Mouse (Mus musculus): Measurements from ENCODE around the gene Myt1.
A peak's percentile ranks its signal among the peaks of the same experiment; 100 is the strongest.
"Not testable (repeated sequence)": the region's sequence is repeated elsewhere in the genome, so short reads cannot be mapped to it uniquely, and the experiment has no call there.

Gene Myt1

DNA sequence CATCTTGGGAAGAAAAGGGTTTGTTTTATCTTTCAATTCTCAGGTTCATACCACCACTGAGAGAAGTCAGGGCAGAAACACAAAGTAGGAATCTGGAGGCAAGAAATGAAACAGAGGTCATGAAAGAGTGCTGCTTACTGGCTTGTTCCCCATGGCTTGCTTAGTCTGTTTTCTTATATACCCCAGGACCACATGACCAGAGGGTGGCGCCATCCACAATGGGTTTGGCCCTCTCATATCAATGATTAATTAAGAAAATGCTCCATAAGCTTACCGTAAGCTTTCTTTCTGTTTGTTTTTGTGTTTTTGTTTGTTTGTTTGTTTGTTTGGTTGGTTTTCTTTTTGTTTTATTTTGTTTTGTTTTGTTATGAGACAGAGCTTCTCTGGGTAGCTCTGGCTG lies 14.6 kb downstream of the Myt1 start:
- DNase-seq (ENCODE audit: inconsistent ontology term) = no peak

DNA sequence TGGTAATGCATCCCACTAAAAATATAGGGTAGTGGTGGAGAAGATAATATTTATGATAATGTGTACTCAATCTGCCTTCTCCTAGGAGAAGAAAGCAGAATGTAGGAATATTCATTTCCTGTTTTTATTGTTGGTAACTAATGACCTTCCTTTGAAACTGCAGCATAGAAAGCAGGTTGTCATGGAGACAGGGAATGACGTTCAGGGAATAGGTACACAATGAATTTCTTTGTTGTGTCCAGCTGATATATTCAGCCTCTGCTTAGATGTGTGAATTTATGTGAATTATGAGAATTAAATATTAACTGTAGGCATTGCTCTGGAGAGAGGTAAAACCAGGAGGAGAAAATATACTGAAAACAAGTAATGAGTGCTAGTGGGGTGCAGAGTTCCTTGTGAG lies 18.3 kb downstream of the Myt1 start:
- DNase-seq (ENCODE audit: inconsistent ontology term) = no peak

DNA sequence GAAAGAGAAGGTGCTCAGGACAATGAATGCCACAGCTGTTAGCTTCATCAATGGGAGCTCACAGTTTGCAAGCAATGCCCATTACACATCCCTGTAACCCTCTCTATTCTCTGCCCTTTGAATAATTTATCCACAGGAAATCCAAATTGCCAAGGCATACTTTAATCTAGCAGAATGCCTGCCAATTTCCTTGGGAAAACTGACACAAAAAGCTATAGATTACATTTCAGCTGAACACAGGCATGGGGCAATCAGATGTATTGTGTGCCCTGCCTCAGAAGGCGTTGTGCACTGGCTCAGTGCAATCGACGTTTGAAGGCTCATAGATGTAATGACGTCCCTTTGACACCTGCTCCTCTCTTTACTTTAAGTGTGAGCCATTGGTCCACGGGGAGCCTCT lies 24.7 kb downstream of the Myt1 start:
- DNase-seq (ENCODE audit: inconsistent ontology term) = no peak

DNA sequence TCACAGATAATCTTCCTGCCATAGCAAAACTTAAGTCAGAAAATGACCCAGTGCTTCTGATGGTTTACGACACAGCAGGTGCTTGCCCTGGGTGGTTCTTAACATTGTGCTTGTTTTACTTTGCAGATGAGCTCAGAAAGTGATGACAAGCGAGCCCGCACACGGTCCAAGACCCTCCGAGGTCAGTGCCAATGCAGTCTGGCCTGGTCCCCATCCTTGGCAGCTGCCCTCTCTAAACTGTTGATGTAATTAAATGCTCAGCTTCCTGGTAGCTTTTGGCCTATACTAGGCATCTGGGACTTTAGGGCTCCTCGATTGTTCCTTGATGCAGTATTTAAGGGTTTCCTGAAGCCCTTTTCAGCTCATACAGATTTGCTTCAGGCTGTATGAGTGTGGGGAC lies 26.3 kb downstream of the Myt1 start:
- DNase-seq (ENCODE audit: inconsistent ontology term) = no peak

DNA sequence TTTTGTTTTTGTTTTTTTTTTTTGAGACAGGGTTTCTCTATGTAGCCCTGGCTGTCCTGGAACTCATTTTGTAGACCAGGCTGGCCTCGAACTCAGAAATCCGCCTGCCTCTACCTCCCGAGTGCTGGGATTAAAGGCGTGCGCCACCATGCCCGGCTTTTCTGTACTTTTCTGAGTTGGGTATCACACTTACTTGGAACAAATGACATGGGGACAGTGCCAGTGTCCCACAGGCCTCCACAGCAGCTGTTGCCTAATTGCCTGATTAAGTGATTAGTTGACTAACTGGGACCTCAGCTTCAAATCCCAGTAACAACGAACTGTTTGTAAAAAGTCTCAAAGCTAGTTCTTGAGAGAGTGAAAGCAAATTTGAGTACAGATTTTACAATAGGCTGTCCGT lies 30.1 kb downstream of the Myt1 start:
- not testable (repeated sequence) for DNase-seq (ENCODE audit: inconsistent ontology term)

DNA sequence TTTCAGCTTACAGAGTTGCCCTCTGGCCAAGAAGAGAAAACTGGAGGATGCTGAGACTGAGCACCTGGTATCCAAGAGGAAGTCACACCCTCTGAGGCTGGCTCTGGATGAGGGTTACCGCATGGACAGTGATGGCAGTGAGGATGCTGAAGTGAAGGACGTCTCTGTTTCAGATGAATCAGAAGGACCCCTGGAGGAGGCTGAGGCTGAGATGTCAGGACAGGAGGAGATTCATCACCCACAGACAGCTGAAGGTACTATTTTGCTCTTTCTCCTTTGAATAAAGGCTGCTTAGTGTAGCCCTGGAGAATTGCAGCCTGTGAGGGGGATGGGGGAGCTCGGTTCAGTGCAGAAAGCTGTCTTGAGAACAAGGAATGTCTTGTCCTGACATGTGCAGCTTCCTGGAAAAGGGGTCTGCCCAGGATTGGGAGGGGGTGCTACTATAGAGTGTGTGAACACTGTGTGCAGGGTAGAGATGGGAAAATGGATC lies 32.6 kb downstream of the Myt1 start:
- no peak for DNase-seq (ENCODE audit: inconsistent ontology term)

DNA sequence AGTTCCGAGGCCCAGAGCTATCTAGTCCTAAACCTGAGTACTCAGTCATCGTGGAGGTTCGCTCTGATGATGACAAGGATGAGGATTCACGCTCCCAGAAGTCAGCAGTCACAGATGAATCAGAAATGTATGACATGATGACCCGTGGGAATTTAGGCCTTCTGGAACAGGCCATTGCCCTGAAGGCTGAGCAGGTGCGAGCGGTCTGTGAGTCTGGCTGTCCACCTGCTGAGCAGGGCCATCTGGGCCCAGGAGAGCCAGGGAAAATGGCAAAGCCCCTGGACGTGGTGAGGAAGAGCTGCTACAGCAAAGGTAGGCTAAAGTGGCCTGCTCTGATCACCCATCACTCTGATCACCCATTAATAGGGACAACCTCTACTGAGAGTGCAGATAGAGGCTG lies 34.5 kb downstream of the Myt1 start:
- DNase-seq (ENCODE audit: inconsistent ontology term) = no peak

DNA sequence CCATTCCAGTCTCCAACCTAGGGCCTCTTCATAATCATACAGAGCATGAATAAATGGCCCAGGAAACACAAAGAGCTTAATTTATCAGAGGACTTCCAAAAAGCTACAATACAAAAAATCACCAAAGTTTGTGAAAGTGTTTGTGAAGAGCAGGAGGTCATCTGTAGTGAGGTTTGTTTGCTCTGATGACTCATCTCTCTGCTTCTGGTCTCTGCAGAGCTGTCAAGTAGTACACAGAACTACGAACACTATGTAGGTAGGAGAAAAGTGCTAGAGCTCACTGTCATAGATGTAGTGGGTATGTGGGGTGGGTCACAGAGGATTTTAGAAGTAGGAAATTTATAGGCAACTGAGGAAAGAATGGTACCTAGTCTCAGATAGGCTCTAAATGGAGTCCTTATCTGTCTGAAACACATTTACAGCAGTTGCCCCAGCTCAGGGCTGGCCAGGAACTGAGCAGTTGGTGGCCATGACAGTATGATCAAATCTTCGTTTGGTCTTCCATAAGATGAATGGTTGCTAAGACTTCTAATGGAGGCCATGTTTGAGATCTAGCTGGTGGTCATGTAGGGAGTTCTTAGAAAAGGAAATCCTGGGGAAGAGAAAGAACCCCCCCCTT lies 66.0 kb downstream of the Myt1 start:
- DNase-seq (ENCODE audit: inconsistent ontology term) = no peak

DNA sequence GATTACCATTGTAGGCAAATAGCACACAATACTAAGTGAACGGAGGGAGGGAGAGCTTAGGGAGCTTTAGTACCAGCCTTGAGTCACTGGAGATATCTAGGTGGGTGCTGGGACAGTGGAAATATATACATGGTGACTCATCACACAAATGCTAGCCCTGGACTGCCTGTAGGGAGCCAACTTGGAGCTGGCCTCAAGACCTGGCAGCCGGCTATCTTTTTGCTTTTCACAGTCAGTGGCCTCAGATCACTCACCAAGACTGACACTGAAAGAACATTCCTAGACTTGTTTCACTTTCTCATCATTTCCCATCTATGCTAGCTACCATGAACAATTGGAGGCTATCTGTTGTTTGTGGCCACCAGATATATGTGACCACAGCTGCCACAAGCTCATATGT lies 69.6 kb downstream of the Myt1 start:
- peak; percentile 80 for DNase-seq (ENCODE audit: inconsistent ontology term)

DNA sequence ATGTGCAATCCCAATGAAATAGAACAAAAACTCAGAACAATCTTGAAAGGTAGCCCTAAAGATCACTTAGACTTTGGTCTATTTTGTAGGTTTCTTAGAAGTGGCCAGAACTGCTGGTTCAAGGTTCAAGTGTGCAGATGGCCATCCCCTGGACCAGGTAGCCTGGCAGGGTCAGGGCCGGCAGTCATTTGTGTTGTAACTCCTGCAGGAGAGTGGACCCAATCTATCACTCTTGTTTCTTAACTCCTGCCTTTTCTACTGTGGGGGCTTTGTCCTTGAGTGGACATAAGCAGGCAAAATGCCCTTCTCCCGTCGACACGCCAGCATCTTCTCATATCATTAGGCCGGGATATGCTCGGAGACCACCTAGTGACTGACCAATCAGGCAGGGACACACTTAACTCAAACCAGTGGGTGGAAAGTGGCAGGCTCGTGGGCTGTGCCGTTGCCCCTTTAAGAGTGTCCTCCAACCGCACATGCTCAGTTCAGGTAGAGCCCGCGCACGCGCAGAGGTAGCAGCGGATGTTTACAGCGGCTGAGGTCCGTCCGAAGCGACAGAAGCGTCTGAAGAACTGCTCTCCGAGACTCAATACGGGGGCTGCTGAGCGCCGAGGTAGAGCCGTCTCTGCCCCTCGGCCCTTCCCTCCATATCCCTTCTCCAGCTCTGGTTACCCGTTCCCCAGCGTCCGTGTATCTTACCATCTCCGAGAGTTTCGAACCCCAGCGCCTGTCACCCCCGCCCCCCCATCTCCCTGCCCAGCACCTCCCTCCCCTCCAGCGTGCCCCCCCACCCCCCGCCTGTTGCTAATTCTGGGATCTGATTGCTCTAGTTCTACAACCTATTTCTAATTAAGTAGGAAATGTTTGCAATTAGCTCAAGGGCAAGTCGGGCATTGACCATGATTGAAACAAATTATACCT lies 74.5 kb downstream of the Myt1 start, which contains the start of gene Pcmtd2:
Gene Pcmtd2, plus strand, starts transcription at position 483 of the 921 bp plus-strand sequence.
- peak; percentile 90 for DNase-seq (ENCODE audit: inconsistent ontology term)

DNA sequence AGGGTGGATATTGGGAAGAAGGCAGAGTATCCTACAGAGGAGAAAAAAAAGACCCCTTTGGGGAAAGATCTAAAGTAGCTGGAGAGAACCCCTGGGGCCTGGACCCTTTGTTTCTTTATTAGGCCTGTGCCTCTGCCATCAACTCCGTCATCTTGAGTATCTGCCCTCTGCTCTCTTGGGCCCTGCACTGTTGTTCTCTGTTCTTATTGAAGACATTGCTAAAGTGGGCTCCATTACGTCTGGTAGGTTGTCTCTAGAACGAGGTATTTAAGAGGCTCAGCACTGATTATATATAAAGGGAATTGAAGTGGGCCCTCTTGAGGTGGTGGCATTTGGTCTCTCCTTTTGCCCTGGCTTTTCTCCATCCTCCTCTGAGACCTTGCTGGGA lies 75.2 kb downstream of the Myt1 start:
- peak; percentile 52 for DNase-seq (ENCODE audit: inconsistent ontology term)

DNA sequence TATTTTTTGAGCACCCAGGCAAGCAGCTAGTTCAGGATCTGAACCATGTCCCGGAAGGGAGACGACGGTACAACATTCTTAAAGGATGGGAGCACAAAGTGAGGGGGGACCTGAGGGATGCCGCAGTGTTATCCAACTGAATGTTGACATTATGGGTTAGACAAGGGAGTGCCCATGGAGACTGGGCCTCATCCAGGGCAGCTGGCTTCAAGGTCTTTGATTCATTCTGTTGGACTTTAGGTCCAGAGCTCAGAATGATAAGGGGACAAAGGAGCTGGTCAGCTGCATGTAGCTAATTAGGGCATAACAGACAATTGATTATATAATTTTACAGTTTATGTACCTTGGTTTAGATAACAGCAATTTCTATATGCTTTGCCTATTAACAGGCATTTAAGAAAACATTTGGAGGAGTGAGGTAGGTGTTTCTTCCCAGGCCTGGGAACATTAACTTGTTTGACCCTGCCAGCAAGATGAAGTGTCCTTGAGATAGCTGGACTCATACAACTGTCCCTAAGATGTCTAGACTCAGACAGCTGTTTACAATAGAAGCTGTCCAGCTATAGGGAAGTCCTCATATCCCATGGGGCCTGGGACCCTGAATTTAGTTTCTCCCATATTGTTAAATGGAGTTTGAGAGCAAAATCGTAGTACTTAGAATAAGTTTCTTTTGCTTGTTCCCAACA lies 82.7 kb downstream of the Myt1 start:
- no peak for DNase-seq (ENCODE audit: inconsistent ontology term)

DNA sequence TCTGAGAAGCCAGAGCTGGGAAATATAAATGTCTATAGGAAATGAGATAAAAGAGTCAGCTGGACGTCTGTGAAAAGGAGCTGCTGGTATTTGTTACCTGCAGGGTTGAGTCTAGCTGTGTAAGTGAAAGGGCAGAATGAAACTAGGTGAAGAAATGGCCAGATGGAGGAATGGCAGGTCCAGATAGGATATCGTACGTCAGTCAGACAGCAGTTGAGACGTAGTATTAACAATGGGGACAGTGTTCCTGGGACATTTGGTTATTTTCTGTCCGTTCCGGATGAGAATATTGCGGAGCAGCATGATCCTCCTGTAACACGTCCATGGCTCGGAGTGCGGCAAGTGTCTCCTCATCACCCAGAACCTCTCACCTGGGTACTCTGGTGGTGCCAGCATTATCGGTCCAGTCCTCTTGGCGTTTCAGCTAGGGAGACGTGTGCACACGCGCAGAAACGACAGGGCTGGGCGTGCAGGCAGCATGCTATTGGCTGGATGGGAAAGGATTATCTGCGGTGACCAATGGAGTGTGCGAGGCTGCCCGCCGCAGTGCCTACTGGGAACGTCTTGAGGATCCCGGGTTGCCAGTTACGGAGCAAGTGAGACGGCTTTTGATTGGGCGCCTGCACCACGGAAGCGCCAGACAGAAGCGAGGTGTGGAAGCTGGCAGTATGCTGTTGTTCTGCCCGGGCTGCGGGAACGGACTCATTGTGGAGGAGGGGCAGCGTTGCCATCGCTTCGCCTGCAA lies 100.8 kb downstream of the Myt1 start, which contains the start of gene Polr3k:
Gene Polr3k, plus strand, starts transcription at position 547 of the 745 bp plus-strand sequence.
- peak; percentile 92 for DNase-seq (ENCODE audit: inconsistent ontology term)

DNA sequence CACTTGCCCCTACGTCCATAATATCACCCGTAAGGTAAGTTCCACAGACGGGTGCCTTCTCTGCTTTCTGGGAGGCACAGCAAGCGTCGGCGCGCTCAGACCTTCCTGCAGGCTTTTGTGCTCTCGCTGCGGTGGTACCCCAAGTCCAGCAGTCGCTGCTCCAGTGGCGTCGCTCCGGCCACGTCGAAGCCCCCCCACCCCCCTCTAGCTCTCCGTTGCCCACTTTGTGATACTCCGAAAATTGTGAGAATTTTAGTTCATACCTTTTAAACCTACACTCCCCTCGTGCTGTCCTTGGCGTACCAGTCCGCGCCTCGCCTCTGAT lies 101.4 kb downstream of the Myt1 start:
- no peak for DNase-seq (ENCODE audit: inconsistent ontology term)

DNA sequence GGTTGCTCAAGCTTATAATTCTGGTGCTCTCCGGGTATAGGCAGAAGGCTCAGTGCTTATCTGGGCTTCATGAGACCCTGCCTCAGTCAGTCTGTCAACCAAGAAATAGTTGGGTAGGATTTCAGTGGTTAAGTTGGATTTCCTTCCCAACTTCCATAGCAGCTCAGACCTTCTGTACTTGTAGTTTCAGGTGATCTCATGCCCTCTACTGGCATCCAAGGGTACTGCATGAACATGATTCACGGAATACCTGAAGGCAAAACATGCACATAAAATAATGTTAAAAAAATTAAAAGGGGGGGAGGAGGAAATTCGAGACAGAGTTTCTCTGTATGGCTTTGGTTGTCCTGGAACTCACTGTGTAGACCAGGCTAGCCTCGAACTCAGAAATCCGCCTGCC lies 103.8 kb downstream of the Myt1 start:
- DNase-seq (ENCODE audit: inconsistent ontology term) = peak; percentile 54

DNA sequence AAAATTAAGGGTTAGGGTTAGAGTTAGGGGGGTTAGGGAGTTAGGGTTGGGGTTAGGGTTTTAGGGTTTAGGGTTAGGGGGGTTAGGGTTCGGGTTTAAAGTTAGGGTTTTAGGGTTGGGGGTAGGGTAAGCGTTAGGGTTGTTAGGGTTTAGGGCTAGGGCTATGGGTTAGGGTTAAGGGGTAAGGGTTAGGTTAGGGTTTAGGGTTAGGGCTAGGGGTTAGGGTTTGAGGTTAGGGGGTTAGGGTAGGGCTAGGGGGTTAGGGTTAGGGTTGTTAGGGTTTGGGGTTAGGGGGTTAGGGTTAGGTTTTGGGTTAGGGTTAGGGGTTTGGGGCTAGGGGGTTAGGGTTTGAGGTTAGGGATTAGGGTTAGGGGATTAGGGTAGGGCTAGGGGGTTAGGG lies 107.9 kb downstream of the Myt1 start:
- DNase-seq (ENCODE audit: inconsistent ontology term) = no peak

All from Muller cell, postnatal 12 days (primary cell).